Mouse (Mus musculus): ENCODE measurements around the gene Slain1.

- TF ChIP-seq TAL1 (IDR thresholded peaks at IDR 0.05; ENCODE audit: low read length) (no peak), GATA1 (IDR thresholded peaks at IDR 0.05; ENCODE audit: low read length) (no peak)
These were observed 79.8 kb downstream of the Slain1 start for GRCm38 (mm10) chr14:103729760-103730367.
